Mouse (Mus musculus) stomach, embryonic 14.5 days (tissue): ENCODE data around the gene Gm20671. TPM values are rescaled to one million over a fixed set of nuclear protein-coding genes. Genes with fewer than 3 reads are reported as not detected.
A peak's percentile ranks its signal among the peaks of the same experiment; 100 is the strongest.
"Not testable (repeated sequence)": the region's sequence is repeated elsewhere in the genome, so short reads cannot be mapped to it uniquely, and the experiment has no call there.

Source experiments
- ATAC-seq: fragments of 200-750 bp; cut with Nextera tagmentation; 2 replicates; pipeline ENCODE4 v1.8.0; 2017; ENCODE audit warnings: low read depth, moderate TSS enrichment; ENCODE audit not compliant: insufficient number of reproducible peaks, insufficient read depth, low FRiP score
- H3K27ac ChIP-seq: fragments of 300-500 bp; sonication (generic); 2 replicates; pipeline ENCODE4 v1.5.1; 2014; ENCODE audit warnings: mild to moderate bottlenecking, low read length, moderate library complexity, mixed read lengths
- H3K27me3 ChIP-seq: fragments of 300-500 bp; sonication (generic); 2 replicates; pipeline ENCODE4 v1.6.1; 2014; ENCODE audit warnings: low read length, control low read depth, mixed read lengths; ENCODE audit not compliant: control insufficient read depth, insufficient read depth
- H3K36me3 ChIP-seq: fragments of 300-500 bp; sonication (generic); 2 replicates; pipeline ENCODE4 v1.6.1; 2014; ENCODE audit warnings: mild to moderate bottlenecking, control low read depth, low read length, moderate library complexity, mixed read lengths; ENCODE audit not compliant: control insufficient read depth, insufficient read depth
- H3K4me1 ChIP-seq: fragments of 300-500 bp; sonication (generic); 2 replicates; pipeline ENCODE4 v1.6.1; 2014; ENCODE audit warnings: low read length, control low read depth, mixed read lengths; ENCODE audit not compliant: control insufficient read depth, insufficient read depth
- H3K4me2 ChIP-seq: fragments of 300-500 bp; sonication (generic); replicated peaks from 2 replicates; pipeline ENCODE4 v1.6.1; 2014; ENCODE audit warnings: low read depth, low read length, control low read depth
- H3K4me3 ChIP-seq: fragments of 300-500 bp; sonication (generic); 2 replicates; pipeline ENCODE4 v1.5.1; 2014; ENCODE audit warnings: low read depth, low read length, control low read depth
- H3K9ac ChIP-seq: fragments of 300-500 bp; sonication (generic); replicated peaks from 2 replicates; pipeline ENCODE4 v1.6.1; 2014; ENCODE audit warnings: low read depth, mild to moderate bottlenecking, control low read depth, low read length, moderate library complexity, mixed read lengths
- H3K9me3 ChIP-seq: fragments of 300-500 bp; sonication (generic); 2 replicates; pipeline ENCODE4 v1.6.1; 2016; ENCODE audit warnings: low read depth, low read length, control low read depth; ENCODE audit not compliant: control insufficient read depth
- WGBS: fragments of 180-500 bp; shearing (Covaris S2); extraction: QIAGEN DNeasy Blood & Tissue Kit; methylation state at CpG from one replicate; pipeline ENCODE4 v1.1.7; 2014; 5-methylcytosine and 5-hydroxymethylcytosine counted together
- polyA plus RNA-seq: library from polyadenylated mRNA; unstranded; fragments of >200 nt; fragmentation: Nextera tagmentation; extraction: Ambion mirVana; gene quantifications from 2 replicates; pipeline ENCODE4 v1.2.1, GENCODE M21; 2014

Gene Gm20671
- polyA plus RNA-seq, 1 experiment from 2014 or later, result not detected

GRCm38 (mm10) chr5:32751736-32752135 lies 75.2 kb downstream of the Gm20671 start:
- no peaks in the 10 kb centered on the region for H3K27me3 ChIP-seq
- no peak overlapping the region for H3K4me3 ChIP-seq
- no peak overlapping the region for H3K4me2 ChIP-seq
- H3K4me1 ChIP-seq, result peaks cover 4% of the 10 kb centered on the region; the same call in 1 of the 2 replicates
- no peaks in the 10 kb centered on the region for H3K36me3 ChIP-seq
- ATAC-seq, result no peak
- no peak overlapping the region for H3K9ac ChIP-seq
- no peaks in the 10 kb centered on the region for H3K9me3 ChIP-seq
- H3K27ac ChIP-seq, result no peak overlapping the region
- 40% methylated on average over 2 of the region's 2 CpGs for WGBS

GRCm38 (mm10) chr5:32748936-32749335 lies 78.0 kb downstream of the Gm20671 start:
- H3K4me1 ChIP-seq, result peaks cover 20% of the 10 kb centered on the region
- H3K4me2 ChIP-seq, result no peak overlapping the region
- H3K27me3 ChIP-seq, result no peaks in the 10 kb centered on the region
- ATAC-seq, result no peak
- H3K27ac ChIP-seq, result no peak overlapping the region
- H3K36me3 ChIP-seq, result no peaks in the 10 kb centered on the region
- H3K4me3 ChIP-seq, result no peak overlapping the region
- whole genome bisulfite sequencing, result 74% methylated on average over 6 of the region's 6 CpGs
- H3K9me3 ChIP-seq, result no peaks in the 10 kb centered on the region
- no peak overlapping the region for H3K9ac ChIP-seq

- ATAC-seq, result no peak
- Histone ChIP-seq H3K4me1 (peaks cover 21% of the 10 kb centered on the region), H3K36me3 (no peaks in the 10 kb centered on the region), H3K9me3 (no peaks in the 10 kb centered on the region), H3K27me3 (no peaks in the 10 kb centered on the region), H3K9ac (no peak overlapping the region), H3K27ac (no peak overlapping the region), H3K4me2 (no peak overlapping the region), H3K4me3 (no peak overlapping the region)
- WGBS, result 66% methylated on average over 6 of the region's 6 CpGs
Observed at GRCm38 (mm10) chr5:32747650-32748375, 79.1 kb downstream of the Gm20671 start.

GRCm38 (mm10) chr5:32745705-32746655 lies 80.9 kb downstream of the Gm20671 start:
- peak overlapping the region; percentile 34 for H3K4me3 ChIP-seq
- 2% methylated on average over 6 of the region's 10 CpGs for WGBS
- ATAC-seq, result peak; percentile 89
- H3K4me1 ChIP-seq, result peaks cover 21% of the 10 kb centered on the region
- H3K36me3 ChIP-seq, result no peaks in the 10 kb centered on the region
- no peaks in the 10 kb centered on the region for H3K9me3 ChIP-seq
- peak overlapping the region; percentile 79 for H3K27ac ChIP-seq
- no peaks in the 10 kb centered on the region for H3K27me3 ChIP-seq
- peak overlapping the region; percentile 18; the same call in 1 of the 2 replicates for H3K9ac ChIP-seq
- peak overlapping the region; percentile 50 for H3K4me2 ChIP-seq

- Histone ChIP-seq H3K27me3 (no peaks in the 10 kb centered on the region), H3K4me2 (no peak overlapping the region), H3K9ac (no peak overlapping the region), H3K9me3 (no peaks in the 10 kb centered on the region), H3K4me3 (no peak overlapping the region), H3K4me1 (peaks cover 21% of the 10 kb centered on the region), H3K36me3 (no peaks in the 10 kb centered on the region), H3K27ac (no peak overlapping the region)
- ATAC-seq, result no peak
- 58% methylated on average over 9 of the region's 9 CpGs for WGBS
Observed at GRCm38 (mm10) chr5:32742149-32742548, 84.8 kb downstream of the Gm20671 start.

GRCm38 (mm10) chr5:32741377-32741776 lies 85.5 kb downstream of the Gm20671 start:
- WGBS, result 72% methylated on average over 4 of the region's 4 CpGs
- H3K9ac ChIP-seq, H3K36me3 ChIP-seq, ATAC-seq, H3K4me3 ChIP-seq, H3K27me3 ChIP-seq, H3K4me2 ChIP-seq, H3K9me3 ChIP-seq, H3K27ac ChIP-seq: not testable (repeated sequence)
- H3K4me1 ChIP-seq, result peaks cover 16% of the 10 kb centered on the region

GRCm38 (mm10) chr5:32740850-32741249 lies 86.1 kb downstream of the Gm20671 start:
- ATAC-seq, H3K9ac ChIP-seq, H3K4me3 ChIP-seq, H3K27me3 ChIP-seq, H3K4me2 ChIP-seq, H3K9me3 ChIP-seq, H3K36me3 ChIP-seq: not testable (repeated sequence)
- Histone ChIP-seq H3K4me1 (peaks cover 14% of the 10 kb centered on the region), H3K27ac (peak overlapping the region; percentile 44; the same call in 1 of the 2 replicates)
- 69% methylated on average over 8 of the region's 8 CpGs for WGBS

- H3K4me3 ChIP-seq, result no peak overlapping the region
- H3K4me1 ChIP-seq, result peaks cover 7% of the 10 kb centered on the region; the same call in 1 of the 2 replicates
- H3K4me2 ChIP-seq, result no peak overlapping the region
- no peak overlapping the region for H3K27ac ChIP-seq
- no peak overlapping the region for H3K9ac ChIP-seq
- H3K9me3 ChIP-seq, result no peaks in the 10 kb centered on the region
- ATAC-seq, result no peak
- H3K27me3 ChIP-seq, result no peaks in the 10 kb centered on the region
- 0 out of 2 replicates have a peak, but pooled peaks cover 4% of the 10 kb centered on the region for H3K36me3 ChIP-seq
- whole genome bisulfite sequencing, result 84% methylated on average over 3 of the region's 3 CpGs
Observed at GRCm38 (mm10) chr5:32740138-32740537, 86.8 kb downstream of the Gm20671 start.
